Comparison of ENCODE assay signal across 22 mouse cellular contexts in the genomic region with DNA sequence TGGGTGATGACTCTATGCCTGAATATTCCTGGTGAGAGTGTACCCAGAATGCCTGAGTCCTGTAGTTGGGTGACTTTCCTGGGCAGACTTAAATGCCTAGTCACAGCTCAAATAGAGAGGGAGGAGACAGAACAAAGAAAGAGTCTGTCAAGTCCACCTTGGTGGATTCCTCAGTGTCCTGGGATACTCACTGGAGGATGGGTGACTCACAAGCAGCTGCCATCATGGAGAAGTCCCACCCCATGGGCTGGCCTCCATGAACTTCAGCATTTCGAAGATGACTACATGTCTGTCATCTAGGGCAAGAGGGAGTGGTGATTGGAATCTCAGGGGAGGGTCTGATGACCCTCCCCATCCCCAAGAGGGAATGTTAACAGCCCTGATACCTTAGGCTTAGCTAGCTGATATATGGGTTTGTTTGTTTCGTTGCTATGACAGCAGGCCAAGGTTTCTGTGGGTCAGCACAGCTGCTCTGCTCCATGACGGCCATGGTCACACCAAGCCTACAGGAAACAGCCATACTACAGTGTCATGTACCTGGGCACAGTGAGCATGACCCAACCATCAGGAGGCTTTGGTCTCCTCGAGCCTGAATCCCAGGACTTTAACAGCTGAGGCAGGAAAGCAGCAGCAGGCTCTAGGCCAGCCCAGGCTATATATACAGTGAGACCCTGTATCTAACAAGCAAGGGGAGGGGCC. TPM values are rescaled to one million over a fixed set of nuclear protein-coding genes. Genes with fewer than 3 reads are reported as not detected.
DNase-seq lines count a peak whose midpoint lies in the region; ATAC-seq and TF ChIP-seq lines count a peak whose summit lies in the region.
"Had no signal": no experiment of that assay in that cellular context is flagged by ENCODE, and none has a peak within 500 bp of the region (broad histone marks: within the 10 kb centered on the region; RNA-seq: fewer than 3 reads in every experiment).

No protein-coding gene starts in this region.

- no peak overlapping the region for H3ac ChIP-seq in myocyte (ENCODE audit: control insufficient read depth, insufficient read length)

- H3K4me2 ChIP-seq in intestine, embryonic 16.5 days (ENCODE audit: low read depth, low read length): no peak overlapping the region
- no peak overlapping the region for H3K4me2 ChIP-seq in intestine, embryonic 15.5 days (replicated peaks)
- no peak overlapping the region for H3K4me2 ChIP-seq in intestine, postnatal 0 days (replicated peaks; ENCODE audit: low read depth)
- peak overlapping the region; percentile 25 for H3K4me2 ChIP-seq in myocyte (ENCODE audit: low read depth)
- H3K4me2 ChIP-seq in kidney, embryonic 16.5 days (replicated peaks; ENCODE audit: low read depth, low read length): no peak overlapping the region
- H3K4me2 ChIP-seq: embryonic facial prominence, embryonic 15.5 days; hindbrain, embryonic 12.5 days had no signal

- TF ChIP-seq POLR2A in myocyte (IDR thresholded peaks at IDR 0.05; ENCODE audit: insufficient read length, low read depth): no peak

- H3K27me3 ChIP-seq in intestine, embryonic 16.5 days (replicated peaks; ENCODE audit: control insufficient read depth, insufficient read depth, low read length): no peaks in the 10 kb centered on the region
- no peaks in the 10 kb centered on the region for H3K27me3 ChIP-seq in intestine, embryonic 15.5 days (replicated peaks)
- H3K27me3 ChIP-seq in intestine, postnatal 0 days (replicated peaks; ENCODE audit: control insufficient read depth, insufficient read depth, low read length): no peaks in the 10 kb centered on the region
- no peaks in the 10 kb centered on the region for H3K27me3 ChIP-seq in myocyte (ENCODE audit: control insufficient read depth, insufficient read depth, insufficient read length)
- H3K27me3 ChIP-seq in kidney, embryonic 16.5 days (ENCODE audit: insufficient read depth, low read length): no peaks in the 10 kb centered on the region
- H3K27me3 ChIP-seq: embryonic facial prominence, embryonic 15.5 days; Patski had no signal

- H3K9ac ChIP-seq in intestine, embryonic 16.5 days (ENCODE audit: low read depth, low read length): no peak overlapping the region
- H3K9ac ChIP-seq in intestine, embryonic 15.5 days: no peak overlapping the region
- no peak overlapping the region for H3K9ac ChIP-seq in intestine, postnatal 0 days (ENCODE audit: low read depth, low read length)
- H3K9ac ChIP-seq in kidney, embryonic 16.5 days (replicated peaks; ENCODE audit: low read length): no peak overlapping the region
- H3K9ac ChIP-seq: embryonic facial prominence, embryonic 15.5 days; hindbrain, embryonic 12.5 days had no signal

- no peaks in the 10 kb centered on the region for H3K36me3 ChIP-seq in intestine, embryonic 16.5 days (ENCODE audit: control insufficient read depth, insufficient read depth, low read length)
- no peaks in the 10 kb centered on the region for H3K36me3 ChIP-seq in intestine, embryonic 15.5 days
- no peaks in the 10 kb centered on the region for H3K36me3 ChIP-seq in intestine, postnatal 0 days (ENCODE audit: control insufficient read depth, insufficient read depth)
- no peaks in the 10 kb centered on the region for H3K36me3 ChIP-seq in myocyte (ENCODE audit: control insufficient read depth, insufficient read depth)
- no peaks in the 10 kb centered on the region for H3K36me3 ChIP-seq in kidney, embryonic 16.5 days (ENCODE audit: insufficient read depth, low read length)
- H3K36me3 ChIP-seq: embryonic facial prominence, embryonic 15.5 days; G1E; hindbrain, embryonic 12.5 days had no signal

- no peak for ATAC-seq in intestine, embryonic 16.5 days
- ATAC-seq in intestine, embryonic 15.5 days: no peak
- peak; percentile 10; the same call in 1 of the 2 replicates for ATAC-seq in intestine, postnatal 0 days
- ATAC-seq in kidney, embryonic 16.5 days (ENCODE audit: low FRiP score, low TSS enrichment): no peak
- ATAC-seq: activated CD4-positive, CD25-positive, alpha-beta regulatory T cell, adult 4 months; forebrain, embryonic 16.5 days; hindbrain, postnatal 0 days; Patski had no signal

- no peaks in the 10 kb centered on the region for H3K9me3 ChIP-seq in intestine, embryonic 16.5 days (ENCODE audit: control insufficient read depth, low read length)
- no peaks in the 10 kb centered on the region for H3K9me3 ChIP-seq in intestine, embryonic 15.5 days
- no peaks in the 10 kb centered on the region for H3K9me3 ChIP-seq in intestine, postnatal 0 days (ENCODE audit: control insufficient read depth)
- no peaks in the 10 kb centered on the region for H3K9me3 ChIP-seq in kidney, embryonic 16.5 days (ENCODE audit: low read length)
- H3K9me3 ChIP-seq: embryonic facial prominence, embryonic 15.5 days; G1E; hindbrain, embryonic 12.5 days had no signal

- 35% methylated on average over 4 of the region's 4 CpGs for WGBS in intestine, embryonic 16.5 days
- 31% methylated on average over 4 of the region's 4 CpGs for WGBS in intestine, embryonic 15.5 days
- 36% methylated on average over 4 of the region's 4 CpGs for WGBS in intestine, postnatal 0 days
- 34% methylated on average over 4 of the region's 4 CpGs for WGBS in kidney, embryonic 16.5 days

- H3K4me1 ChIP-seq in intestine, embryonic 16.5 days (ENCODE audit: control insufficient read depth, insufficient read depth, low read length): peaks cover 15% of the 10 kb centered on the region
- peaks cover 16% of the 10 kb centered on the region; the same call in 1 of the 2 replicates for H3K4me1 ChIP-seq in intestine, embryonic 15.5 days (replicated peaks)
- H3K4me1 ChIP-seq in intestine, postnatal 0 days (replicated peaks; ENCODE audit: control insufficient read depth, insufficient read depth, low read length): peaks cover 12% of the 10 kb centered on the region
- peaks cover 18% of the 10 kb centered on the region for H3K4me1 ChIP-seq in kidney, embryonic 16.5 days (ENCODE audit: insufficient read depth, low read length)

- H3K79me2 ChIP-seq in myocyte (ENCODE audit: control insufficient read depth, insufficient read depth): peaks cover 2% of the 10 kb centered on the region

- H3K4me3 ChIP-seq in intestine, embryonic 16.5 days (ENCODE audit: low read length): no peak overlapping the region
- no peak overlapping the region for H3K4me3 ChIP-seq in intestine, embryonic 15.5 days (replicated peaks)
- H3K4me3 ChIP-seq in intestine, postnatal 0 days (ENCODE audit: low read depth, low read length): no peak overlapping the region
- no peak overlapping the region for H3K4me3 ChIP-seq in myocyte
- H3K4me3 ChIP-seq in kidney, embryonic 16.5 days (ENCODE audit: low read length): no peak overlapping the region
- H3K4me3 ChIP-seq: embryonic facial prominence, embryonic 15.5 days; hindbrain, embryonic 12.5 days had no signal

- H3K27ac ChIP-seq in intestine, embryonic 16.5 days (ENCODE audit: low read length): peak overlapping the region; percentile 16; the same call in 1 of the 2 replicates
- no peak overlapping the region for H3K27ac ChIP-seq in intestine, embryonic 15.5 days
- peak overlapping the region; percentile 50; the same call in 1 of the 2 replicates for H3K27ac ChIP-seq in intestine, postnatal 0 days (ENCODE audit: low read depth, low read length)
- no peak overlapping the region for H3K27ac ChIP-seq in kidney, embryonic 16.5 days (ENCODE audit: low read length)
- H3K27ac ChIP-seq: embryonic facial prominence, embryonic 15.5 days; hindbrain, embryonic 12.5 days; hindbrain, postnatal 0 days had no signal

- DNase-seq in 3T3-L1 (ENCODE audit: low read depth, low spot score): peak; percentile 66
- DNase-seq in layer of hippocampus, postnatal 10 days (ENCODE audit: low spot score in 2 of 2): no peak
- no peak for DNase-seq in adrenal gland, adult 18-20 months (ENCODE audit: low spot score in 2 of 2)
- DNase-seq: adrenal gland, adult 2 months; adrenal gland, postnatal 25 days; cerebellum, adult 2 months; cerebellum, postnatal 10 days; gastrocnemius, postnatal 14 days; heart, postnatal 10 days; heart, postnatal 4 days had no signal

- TF ChIP-seq CTCF in intestine, postnatal 0 days (IDR thresholded peaks at IDR 0.05; ENCODE audit: low read depth): no peak

TF ChIP-seq in myocyte, 11 proteins besides CTCF, POLR2A, EP300 and RAD21:
- TF ChIP-seq TCF12 (IDR thresholded peaks at IDR 0.05; ENCODE audit: insufficient read depth, poor library complexity, severe bottlenecking) (no peak), MAX (IDR thresholded peaks at IDR 0.05; ENCODE audit: low read depth) (no peak), TCF3 (IDR thresholded peaks at IDR 0.05; ENCODE audit: insufficient read length, low read depth) (no peak), POLR2AphosphoS2 (IDR thresholded peaks at IDR 0.05; ENCODE audit: insufficient read length, low read depth) (no peak), USF1 (IDR thresholded peaks at IDR 0.05; ENCODE audit: low read depth) (no peak), MYOD1 (IDR thresholded peaks at IDR 0.05; ENCODE audit: control insufficient read depth in 1 of 3, insufficient read length in 2 of 3, low read depth in 2 of 3) (peak in 2 of 3 experiments; percentile 57 to 78), REST (IDR thresholded peaks at IDR 0.05; ENCODE audit: insufficient read depth, insufficient read length) (no peak), MYOG (IDR thresholded peaks at IDR 0.05; ENCODE audit: control insufficient read depth in 1 of 3, insufficient read depth in 1 of 3, insufficient read length in 2 of 3, low read depth in 2 of 3) (peak in 2 of 3 experiments; percentile 37 to 64)

RNA-seq across cellular contexts. Expression of gene Clic4, which starts 4.2 kb away (rescaled TPM):
- polyA plus RNA-seq in intestine, embryonic 16.5 days (2015; fragmentation: Nextera tagmentation; extraction: Ambion mirVana): 107 and 109 TPM in 2 replicates
- 126 and 135 TPM in 2 replicates for polyA plus RNA-seq in intestine, embryonic 15.5 days (2015; fragmentation: Nextera tagmentation; extraction: Ambion mirVana)
- 66.9 and 67.9 TPM in 2 replicates for polyA plus RNA-seq in intestine, postnatal 0 days (2015; fragmentation: Nextera tagmentation; extraction: Ambion mirVana)
- polyA plus RNA-seq in myocyte (2012; fragmentation: generic; extraction: Trizol): 250 TPM
- total RNA-seq in layer of hippocampus, postnatal 10 days (2021): 10 to 100 TPM; 31.0 to 31.6 TPM
- total RNA-seq in adrenal gland, adult 18-20 months (2021): 100 to 1,000 TPM in 1 of 2 experiments, 10 to 100 TPM in 1; 74.4 to 136 TPM
- polyA plus RNA-seq in kidney, embryonic 16.5 days (2015; fragmentation: Nextera tagmentation; extraction: Ambion mirVana): 209 and 228 TPM in 2 replicates

Comparison
In these comparisons a context has a peak if more than half of its experiments do, and no peak if none do; other contexts are left out.
1. H3K27ac ChIP-seq: peak in intestine, embryonic 16.5 days (single experiment) and intestine, postnatal 0 days (single experiment); none in intestine, embryonic 15.5 days (single experiment) and kidney, embryonic 16.5 days (single experiment).